Mouse (Mus musculus) spleen, postnatal 0 days (tissue): Measurements from ENCODE around the gene Tcstv1. TPM values are rescaled to one million over a fixed set of nuclear protein-coding genes. Genes with fewer than 3 reads are reported as not detected.

ENCODE experiments used
- polyA plus RNA-seq: library from polyadenylated mRNA; unstranded; fragments of >200 nt; fragmentation: Nextera tagmentation; extraction: Ambion mirVana; gene quantifications from 2 replicates; pipeline ENCODE4 v1.2.1, GENCODE M21; 2015

The Tcstv1 gene
- polyA plus RNA-seq: not detected in 2 replicates

DNA sequence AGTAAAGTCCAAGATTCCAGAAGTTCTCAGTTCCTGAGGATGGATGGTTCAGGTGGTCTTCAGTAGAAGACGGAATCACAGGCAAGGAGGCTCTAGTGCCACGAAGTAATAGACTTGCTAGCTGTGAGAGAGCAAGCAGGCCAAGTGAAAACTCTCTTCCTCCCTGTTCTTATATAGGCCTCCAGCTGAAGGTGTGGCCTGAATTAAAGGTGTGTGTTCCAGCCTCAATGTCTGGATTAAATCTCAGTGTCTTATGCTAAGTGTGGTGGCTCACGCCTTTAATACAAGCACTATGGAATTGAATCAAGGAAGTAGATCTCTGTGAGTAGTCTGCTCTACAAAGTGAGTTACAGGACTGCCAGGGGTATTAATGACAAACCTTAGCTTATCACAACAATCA is at the start of gene Tcstv1:
Gene Tcstv1, minus strand, starts transcription at position 101 of the 400 bp plus-strand sequence.

DNA sequence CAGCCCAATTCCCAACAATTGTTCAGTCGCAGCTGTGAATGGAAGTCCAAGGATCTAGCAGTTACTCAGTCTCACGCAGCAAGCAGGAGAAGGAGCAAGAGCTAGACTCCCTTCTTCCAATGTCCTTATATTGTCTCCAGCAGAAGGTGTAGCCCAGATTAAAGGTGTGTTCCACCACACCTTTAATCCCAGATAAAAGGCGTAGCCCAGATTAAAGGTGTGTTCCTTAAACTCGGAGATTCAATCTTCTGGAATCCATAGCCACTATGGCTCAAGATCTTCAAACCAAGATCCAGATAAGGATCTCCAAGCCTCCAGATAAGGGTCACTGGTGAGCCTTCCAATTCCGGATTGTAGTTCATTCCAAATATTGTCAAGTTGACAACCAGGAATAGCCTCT is 34.6 kb upstream of the Tcstv1 start, which contains the start of gene Gm21761:
Gene Gm21761, minus strand, starts transcription at position 101 of the 400 bp plus-strand sequence.

Other genes with a start within 250 kb of the Tcstv1 start
- 12.6 and 15.1 TPM in 2 replicates for gene Hmgcs1, start 204.4 kb downstream of the Tcstv1 start, polyA plus RNA-seq
- 0.29 and 0.35 TPM in 2 replicates for gene Nim1k, start 138.9 kb downstream of the Tcstv1 start, polyA plus RNA-seq
- gene Zfp131, start 103.9 kb downstream of the Tcstv1 start, polyA plus RNA-seq: 22.9 and 23.5 TPM in 2 replicates
- not detected in 2 replicates for gene AF067063, start 64.6 kb downstream of the Tcstv1 start, polyA plus RNA-seq
- gene D13Ertd608e, start 58.8 kb downstream of the Tcstv1 start, polyA plus RNA-seq: not detected in 2 replicates
- 0.10 and 0.38 TPM in 2 replicates for gene Gm21761, start 34.5 kb upstream of the Tcstv1 start, polyA plus RNA-seq
- not detected in 2 replicates for gene B020031M17Rik, start 56.0 kb upstream of the Tcstv1 start, polyA plus RNA-seq
- not detected in 2 replicates for gene Gm36079, start 132.2 kb upstream of the Tcstv1 start, polyA plus RNA-seq
- 2.9 and 4.1 TPM in 2 replicates for gene Gm21188, start 157.4 kb upstream of the Tcstv1 start, polyA plus RNA-seq
- gene Gm20767, start 245.5 kb upstream of the Tcstv1 start, polyA plus RNA-seq: not detected in 2 replicates